Mouse (Mus musculus): ENCODE measurements at regions not wholly inside any gene's neighbourhood (a gene's known extent, or its start where the extent isn't known, plus 50 kb on each side); places are given as distances from the start of the nearest gene placed in this dataset.
A peak's percentile ranks its signal among the peaks of the same experiment; 100 is the strongest.

- DNase-seq (ENCODE audit: low spot score in 2 of 2), result peak in 1 of 2 experiments; percentile 13
Measured at GRCm38 (mm10) chr7:130073890-130074819, 446.0 kb downstream of the Ate1 start.

- no peak for DNase-seq (ENCODE audit: low spot score in 2 of 2)
Measured at GRCm38 (mm10) chr7:130082662-130083061, 437.5 kb downstream of the Ate1 start.

- DNase-seq (ENCODE audit: low spot score in 2 of 2), result no peak
Measured at GRCm38 (mm10) chr7:130085706-130086105, 434.5 kb downstream of the Ate1 start.

DNA sequence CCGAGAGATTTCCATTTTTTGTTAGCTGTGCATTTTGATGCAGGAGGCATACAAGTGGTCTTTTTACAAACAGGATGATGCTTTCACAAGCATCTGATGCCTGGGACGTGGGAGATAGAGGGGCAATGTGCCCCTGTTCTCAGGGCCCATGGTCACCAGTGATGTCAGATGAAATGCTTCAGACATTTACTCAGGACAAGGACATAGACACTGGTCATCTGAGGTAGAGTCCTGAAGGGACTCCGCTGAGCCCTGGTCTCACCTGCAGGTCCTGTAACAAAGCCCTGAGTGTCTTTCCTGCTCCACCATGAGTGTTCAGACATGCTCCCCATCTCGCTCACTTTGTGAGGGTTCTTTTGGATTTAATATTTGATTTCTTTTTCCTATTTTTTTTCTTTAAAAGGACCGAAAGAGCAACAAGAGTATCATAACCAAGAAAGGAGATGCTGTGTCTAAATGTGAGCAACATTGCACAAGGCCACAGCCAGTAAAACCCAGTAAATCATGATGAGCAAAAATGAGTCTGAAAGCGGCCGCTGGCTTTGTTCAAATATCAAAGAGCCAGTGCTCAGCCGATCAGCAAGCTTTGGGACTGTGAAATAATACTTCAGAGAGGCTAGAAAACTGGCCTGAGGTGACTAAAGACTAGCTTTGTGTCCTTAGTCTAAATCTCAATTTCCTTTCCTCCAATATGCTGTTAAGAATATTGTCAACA is 430.1 kb downstream of the Ate1 start:
- no peak for DNase-seq (ENCODE audit: low spot score in 2 of 2)

DNA sequence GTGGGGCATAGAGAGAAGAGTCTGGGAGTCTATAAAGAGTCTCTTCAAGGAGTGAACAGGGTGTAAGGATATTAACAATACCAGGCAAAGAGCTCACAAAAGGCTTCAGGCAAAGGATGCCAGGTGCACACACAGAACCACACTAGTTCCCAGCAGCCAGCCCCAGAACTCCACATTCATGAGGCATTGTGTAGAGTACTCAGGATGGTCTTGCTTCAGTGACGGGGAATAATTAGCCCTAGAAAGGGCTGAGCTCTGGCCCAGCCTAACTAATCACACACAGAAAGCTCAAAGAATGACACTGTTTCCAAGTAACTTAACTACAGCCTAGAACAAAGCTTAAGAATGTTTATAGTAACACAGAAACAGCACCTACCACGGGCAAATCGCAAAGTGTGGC is 428.2 kb downstream of the Ate1 start:
- no peak for DNase-seq (ENCODE audit: low spot score in 2 of 2)

DNA sequence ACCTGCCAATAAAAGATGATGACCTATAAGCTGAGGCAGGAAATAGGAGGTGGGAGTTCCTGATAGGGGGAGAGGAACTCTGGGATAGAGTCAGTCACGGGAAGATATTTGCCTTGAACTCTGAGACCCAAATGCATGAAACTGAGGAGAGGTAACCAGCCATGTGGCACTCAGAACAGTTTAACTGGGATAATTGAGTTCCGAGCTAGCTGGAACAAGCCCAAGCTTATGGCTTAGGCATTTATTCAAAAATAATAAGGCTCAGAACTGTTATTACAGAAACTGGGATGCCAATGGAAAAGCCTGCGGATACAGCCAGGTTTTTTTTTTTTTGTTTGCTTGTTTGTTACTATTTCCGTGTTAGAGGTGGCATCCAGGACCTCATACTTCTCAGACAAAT is 425.0 kb downstream of the Ate1 start:
- DNase-seq (ENCODE audit: low spot score in 2 of 2), result no peak

DNA sequence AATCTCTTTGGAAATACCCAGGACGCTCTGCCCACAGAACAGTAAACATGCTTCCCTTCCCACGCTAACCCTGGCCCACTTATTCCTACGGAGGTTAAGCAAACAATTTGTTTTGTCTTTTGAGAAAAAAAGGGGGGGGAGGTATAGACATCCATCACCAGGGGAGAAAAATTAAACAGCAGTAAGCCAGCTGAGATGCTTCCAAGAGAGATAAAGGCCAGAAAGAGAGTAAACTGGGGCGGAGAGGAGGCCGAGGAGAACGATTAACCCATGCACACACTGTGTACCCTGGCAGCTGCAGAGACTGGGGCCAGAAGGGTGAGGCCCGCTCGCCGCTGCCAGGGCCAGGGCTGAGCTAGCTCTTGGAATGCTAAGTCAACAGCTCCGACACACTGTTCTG is 421.6 kb downstream of the Ate1 start:
- no peak for DNase-seq (ENCODE audit: low spot score in 2 of 2)

DNA sequence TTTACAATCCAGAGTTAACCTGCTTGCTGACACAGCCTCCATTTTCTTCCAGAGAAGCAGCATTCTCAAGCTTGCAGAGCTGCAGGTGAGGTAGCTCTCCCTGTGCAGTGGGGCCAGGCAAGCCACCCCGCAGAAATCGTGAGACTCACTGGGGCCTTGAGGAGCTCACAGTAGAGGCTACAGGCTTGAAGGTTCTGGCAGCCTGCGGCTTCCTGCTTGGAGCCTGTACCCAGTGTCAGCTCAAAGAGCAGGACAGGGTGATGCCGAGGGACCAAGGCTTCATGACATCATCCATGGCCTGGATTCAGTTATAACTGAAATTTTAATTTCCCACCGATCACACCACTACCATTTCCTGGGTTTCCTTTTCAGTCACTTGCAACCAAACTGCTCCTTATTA is 417.5 kb downstream of the Ate1 start:
- DNase-seq (ENCODE audit: low spot score in 2 of 2), result no peak

- no peak for DNase-seq (ENCODE audit: low spot score in 2 of 2)
Measured at GRCm38 (mm10) chr7:130106961-130107360, 413.2 kb downstream of the Ate1 start.

GRCm38 (mm10) chr7:130108362-130108761 is 411.8 kb downstream of the Ate1 start:
- DNase-seq (ENCODE audit: low spot score in 2 of 2), result no peak
